Mouse (Mus musculus): Measurements from ENCODE around the gene Gm43517.

The Gm43517 gene

DNA sequence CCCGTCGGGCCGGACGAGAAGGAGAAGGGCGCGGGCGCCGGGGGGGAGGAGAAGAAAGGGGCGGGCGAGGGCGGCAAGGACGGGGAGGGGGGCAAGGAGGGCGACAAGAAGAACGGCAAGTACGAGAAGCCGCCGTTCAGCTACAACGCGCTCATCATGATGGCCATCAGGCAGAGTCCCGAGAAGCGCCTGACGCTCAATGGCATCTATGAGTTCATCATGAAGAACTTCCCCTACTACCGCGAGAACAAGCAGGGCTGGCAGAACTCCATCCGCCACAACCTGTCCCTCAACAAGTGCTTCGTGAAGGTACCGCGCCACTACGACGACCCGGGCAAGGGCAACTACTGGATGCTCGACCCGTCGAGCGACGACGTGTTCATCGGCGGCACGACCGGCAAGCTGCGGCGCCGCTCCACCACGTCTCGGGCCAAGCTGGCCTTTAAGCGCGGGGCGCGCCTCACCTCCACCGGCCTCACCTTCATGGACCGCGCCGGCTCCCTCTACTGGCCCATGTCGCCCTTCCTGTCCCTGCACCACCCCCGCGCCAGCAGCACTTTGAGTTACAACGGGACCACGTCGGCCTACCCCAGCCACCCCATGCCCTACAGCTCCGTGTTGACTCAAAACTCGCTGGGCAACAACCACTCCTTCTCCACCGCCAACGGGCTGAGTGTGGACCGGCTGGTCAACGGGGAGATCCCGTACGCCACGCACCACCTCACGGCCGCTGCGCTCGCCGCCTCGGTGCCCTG lies at the start of gene Gm43517:
Gene Gm43517, plus strand, starts transcription at position 299 of the 755 bp plus-strand sequence.
- DNase-seq = no peak

DNA sequence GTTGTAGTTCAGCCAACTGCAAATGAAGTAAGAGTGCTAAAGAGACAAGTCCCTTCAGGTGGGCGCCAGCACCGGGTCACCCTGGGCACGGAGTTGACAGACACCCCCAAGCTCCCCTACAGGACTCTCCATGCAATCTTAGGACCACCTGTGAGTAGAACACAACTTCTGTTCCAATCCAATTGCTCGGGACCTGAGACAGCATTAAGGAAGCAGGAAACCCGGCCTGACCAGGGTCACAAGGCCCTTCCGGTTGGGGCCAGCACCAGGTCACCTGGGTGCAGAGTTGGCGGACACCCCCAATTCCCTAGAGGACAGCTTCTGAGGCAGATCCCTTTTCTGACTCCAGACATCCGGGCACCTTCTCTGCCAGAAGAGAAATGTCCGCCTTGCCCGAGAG lies 35.3 kb upstream of the Gm43517 start:
- DNase-seq = peak; percentile 82

- no peak for DNase-seq
Measured at GRCm38 (mm10) chr12:49368931-49369330, 16.0 kb upstream of the Gm43517 start.

- DNase-seq = no peak
Measured at GRCm38 (mm10) chr12:49372170-49372569, 12.8 kb upstream of the Gm43517 start.

- no peak for DNase-seq
Measured at GRCm38 (mm10) chr12:49373176-49373575, 11.8 kb upstream of the Gm43517 start.

DNA sequence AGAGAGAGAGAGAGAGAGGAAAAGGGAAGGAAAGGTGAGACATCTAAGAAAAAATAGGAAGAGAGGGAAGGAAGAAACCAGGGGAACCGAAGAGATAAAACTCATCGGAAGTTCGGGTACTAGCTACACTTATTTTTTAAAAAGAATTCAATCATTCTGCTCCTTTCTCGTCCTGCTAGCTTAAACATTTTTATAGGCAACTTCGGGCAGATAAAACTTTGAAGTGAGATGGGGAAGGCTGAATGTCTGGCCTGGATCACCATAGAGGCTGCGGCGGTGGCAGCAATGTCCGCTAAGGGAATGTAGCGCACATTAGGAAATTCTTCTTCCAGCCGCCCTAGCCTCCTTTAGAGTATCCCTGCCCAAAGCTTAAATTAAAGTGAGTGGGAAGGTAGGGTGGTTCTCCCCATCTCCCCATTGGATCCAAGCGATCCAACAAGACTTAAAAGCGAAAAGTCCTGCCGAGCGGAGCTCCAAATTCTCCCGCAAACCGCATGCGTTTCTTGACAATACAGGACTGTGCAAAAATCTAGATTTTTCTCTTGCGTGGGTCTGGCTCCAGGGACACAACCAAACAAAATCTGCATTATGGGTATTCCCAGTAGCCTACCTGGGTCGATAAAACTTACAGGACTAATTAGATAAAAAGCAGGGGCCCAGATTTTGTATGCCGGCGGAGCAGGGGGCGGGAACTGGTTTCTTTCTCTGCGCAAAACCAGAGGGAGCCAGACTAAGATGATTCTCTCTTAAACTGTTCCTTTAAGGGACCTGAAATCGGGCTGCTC lies 11.0 kb upstream of the Gm43517 start:
- no peak for DNase-seq

DNA sequence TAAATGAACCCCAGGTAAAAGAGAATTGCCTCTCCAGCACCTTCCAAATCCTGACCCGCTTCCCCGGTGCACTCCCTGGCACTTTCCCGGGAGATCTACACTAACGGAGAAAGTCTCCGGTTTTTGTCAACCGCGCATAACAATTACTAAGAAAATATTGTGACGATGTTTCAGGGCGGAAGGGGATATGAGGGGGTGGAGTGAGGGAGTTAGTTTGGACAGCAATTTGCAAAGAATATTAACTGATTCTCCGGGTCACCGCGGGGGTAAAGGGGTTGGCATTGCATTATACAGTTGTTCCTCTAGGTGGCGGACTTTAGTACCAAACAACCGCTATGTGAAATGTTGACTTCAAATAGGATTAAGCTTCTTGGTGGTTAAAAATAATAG lies 10.4 kb upstream of the Gm43517 start:
- no peak for DNase-seq

GRCm38 (mm10) chr12:49375427-49376317 lies 9.3 kb upstream of the Gm43517 start:
- no peak for DNase-seq

- no peak for DNase-seq
Measured at GRCm38 (mm10) chr12:49376318-49376992, 8.5 kb upstream of the Gm43517 start.

DNA sequence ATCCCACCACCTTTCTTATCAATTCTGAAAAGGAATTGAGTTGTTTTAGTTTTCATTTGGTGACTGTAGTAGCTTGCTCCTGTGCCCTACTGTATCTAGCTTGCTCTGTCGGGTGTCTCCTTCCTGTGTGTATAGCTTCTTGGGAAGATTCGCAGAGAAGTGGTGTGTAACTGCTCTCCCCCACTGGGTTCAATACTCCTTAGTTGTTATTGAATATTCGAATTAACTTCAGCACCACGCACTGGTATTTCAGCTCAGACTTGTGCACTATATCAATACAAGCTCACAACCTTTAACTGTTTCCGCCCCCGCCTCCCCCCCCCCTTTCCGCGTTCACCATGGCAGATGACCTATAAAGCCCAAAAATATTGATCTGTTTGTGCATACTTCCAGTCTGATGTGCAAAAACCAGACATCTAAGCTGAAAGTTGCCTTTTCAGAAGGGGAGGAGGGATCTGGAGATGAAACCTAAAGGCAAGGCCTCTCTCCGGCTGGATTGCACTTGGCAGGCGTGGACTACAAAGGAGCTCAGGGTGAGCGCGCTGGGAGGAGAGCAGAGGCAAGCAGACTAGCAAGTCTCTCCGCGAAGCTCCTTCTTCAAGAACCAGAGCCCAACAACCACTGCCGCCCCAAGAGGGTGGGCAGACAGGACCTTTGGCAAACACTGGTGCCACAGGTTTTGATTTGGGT lies 7.5 kb upstream of the Gm43517 start:
- no peak for DNase-seq

GRCm38 (mm10) chr12:49378920-49379319 lies 6.1 kb upstream of the Gm43517 start:
- DNase-seq = no peak

- no peak for DNase-seq
Measured at GRCm38 (mm10) chr12:49379446-49379845, 5.5 kb upstream of the Gm43517 start.

- DNase-seq = no peak
Measured at GRCm38 (mm10) chr12:49380442-49380841, 4.5 kb upstream of the Gm43517 start.

- no peak for DNase-seq
Measured at GRCm38 (mm10) chr12:49381031-49381525, 3.9 kb upstream of the Gm43517 start.

DNA sequence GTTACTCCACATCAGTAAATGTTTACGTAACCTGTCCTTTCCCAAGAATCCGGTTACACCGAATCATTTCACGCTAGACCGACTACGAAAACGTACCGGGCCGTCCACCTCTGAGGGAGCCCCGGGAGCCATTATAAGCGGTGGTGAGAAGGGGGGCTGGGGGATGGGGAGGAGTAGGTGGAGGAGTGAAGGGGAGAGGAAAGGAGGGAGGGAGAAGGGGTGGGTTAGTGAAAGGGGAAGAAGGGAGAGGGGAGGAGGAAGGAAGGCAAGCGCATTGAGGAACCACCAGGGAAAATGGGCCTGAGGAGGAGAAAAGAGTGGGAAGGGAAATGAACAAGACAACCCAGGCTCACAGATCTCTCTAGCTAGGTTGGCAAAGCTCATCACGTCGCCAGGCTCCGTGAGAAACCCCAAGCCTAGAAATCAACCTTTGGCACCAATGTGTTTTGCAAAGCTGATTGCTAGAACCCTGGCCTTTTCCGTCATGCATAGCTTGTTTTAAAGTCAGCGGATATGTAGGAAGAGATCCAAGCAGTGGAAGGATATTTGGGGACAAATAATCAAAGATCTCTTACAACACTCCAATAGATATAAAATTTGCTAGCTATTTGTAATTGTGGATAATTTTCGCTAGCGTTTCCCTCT lies 3.1 kb upstream of the Gm43517 start:
- DNase-seq = peak; percentile 82

GRCm38 (mm10) chr12:49382565-49383520 lies 2.1 kb upstream of the Gm43517 start, which contains the start of gene Foxg1:
TSS of gene Foxg1 (plus strand) at chr12:49382660.
- no peak for DNase-seq

- no peak for DNase-seq
Measured at GRCm38 (mm10) chr12:49383521-49384133, 1.3 kb upstream of the Gm43517 start.

GRCm38 (mm10) chr12:49384295-49384875 lies 589 bp upstream of the Gm43517 start:
- no peak for DNase-seq

DNA sequence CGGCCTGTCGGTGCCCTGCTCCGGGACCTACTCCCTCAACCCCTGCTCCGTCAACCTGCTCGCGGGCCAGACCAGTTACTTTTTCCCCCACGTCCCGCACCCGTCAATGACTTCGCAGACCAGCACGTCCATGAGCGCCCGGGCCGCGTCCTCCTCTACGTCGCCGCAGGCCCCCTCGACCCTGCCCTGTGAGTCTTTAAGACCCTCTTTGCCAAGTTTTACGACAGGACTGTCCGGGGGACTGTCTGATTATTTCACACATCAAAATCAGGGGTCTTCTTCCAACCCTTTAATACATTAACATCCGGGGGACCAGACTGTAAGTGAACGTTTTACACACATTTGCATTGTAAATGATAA lies 637 bp downstream of the Gm43517 start:
- DNase-seq = no peak
